Mouse (Mus musculus) bone marrow, adult 2 months (tissue): ENCODE measurements around the gene Ifrd2. TPM values are rescaled to one million over a fixed set of nuclear protein-coding genes. Genes with fewer than 3 reads are reported as not detected.
A peak's percentile ranks its signal among the peaks of the same experiment; 100 is the strongest.

Source experiments
- H3K27ac ChIP-seq: fragments of 200-500 bp; 2 replicates; pipeline ENCODE4 v1.5.1; 2012; ENCODE audit warnings: low read depth, mild to moderate bottlenecking, control low read depth, inconsistent platforms, low read length; ENCODE audit not compliant: control insufficient read depth, poor library complexity, insufficient read depth
- H3K4me1 ChIP-seq: fragments of 200-500 bp; 2 replicates; pipeline ENCODE4 v1.6.1; 2011; ENCODE audit warnings: low read length; ENCODE audit not compliant: control insufficient read depth, insufficient read depth
- H3K4me3 ChIP-seq: fragments of 200-500 bp; replicated peaks from 2 replicates; pipeline ENCODE3; 2011; ENCODE audit warnings: mild to moderate bottlenecking, low read depth, low read length, control low read depth; ENCODE audit not compliant: control insufficient read depth
- CTCF ChIP-seq: fragments of 200-500 bp; IDR thresholded peaks from 2 replicates; pipeline ENCODE4 v1.5.1; 2011; ENCODE audit warnings: low read length, control low read depth; ENCODE audit not compliant: control insufficient read depth, insufficient read depth
- POLR2A ChIP-seq: fragments of 200-500 bp; IDR thresholded peaks from 2 replicates; pipeline ENCODE4 v1.6.1; 2011; ENCODE audit warnings: low read depth, mild to moderate bottlenecking, control low read depth, low read length, borderline replicate concordance; ENCODE audit not compliant: control insufficient read depth
- WGBS: fragments of 180-500 bp; shearing (Covaris S2); methylation state at CpG from one replicate; pipeline ENCODE4 v1.1.7; 2018; 5-methylcytosine and 5-hydroxymethylcytosine counted together
- polyA plus RNA-seq: library from polyadenylated mRNA; stranded (reverse); fragments of >200 nt; gene quantifications from 2 replicates; pipeline ENCODE4 v1.2.4, GENCODE M21; 2011; ENCODE audit warnings: low replicate concordance; ENCODE audit not compliant: missing spikeins, insufficient read depth, insufficient read length

Gene Ifrd2
- polyA plus RNA-seq, 1 experiment, result 173 TPM

- TF ChIP-seq CTCF (no peak), POLR2A (no peak)
- no peak overlapping the region for H3K4me3 ChIP-seq
- H3K27ac ChIP-seq, result no peak overlapping the region
- H3K4me1 ChIP-seq, result peaks cover 13% of the 10 kb centered on the region; the same call in 1 of the 2 replicates
- WGBS, result 69% methylated on average over 5 of the region's 5 CpGs
Measured at GRCm38 (mm10) chr9:107547957-107548356, 39.5 kb upstream of the Ifrd2 start.

GRCm38 (mm10) chr9:107548820-107549219, 38.6 kb upstream of the Ifrd2 start:
- TF ChIP-seq POLR2A, result no peak
- no peak overlapping the region for H3K4me3 ChIP-seq
- peaks cover 13% of the 10 kb centered on the region; the same call in 1 of the 2 replicates for H3K4me1 ChIP-seq
- WGBS, result 89% methylated on average over 10 of the region's 10 CpGs
- no peak overlapping the region for H3K27ac ChIP-seq

- no peak overlapping the region for H3K27ac ChIP-seq
- 86% methylated on average over 20 of the region's 20 CpGs for WGBS
- TF ChIP-seq POLR2A, result no peak
- no peak for TF ChIP-seq CTCF
- H3K4me3 ChIP-seq, result no peak overlapping the region
- peaks cover 13% of the 10 kb centered on the region; the same call in 1 of the 2 replicates for H3K4me1 ChIP-seq
Measured at GRCm38 (mm10) chr9:107549297-107550074, 38.0 kb upstream of the Ifrd2 start.

- 60% methylated on average over 23 of the region's 23 CpGs for WGBS
- Histone ChIP-seq H3K4me3 (no peak overlapping the region), H3K4me1 (peaks cover 13% of the 10 kb centered on the region; the same call in 1 of the 2 replicates), H3K27ac (no peak overlapping the region; the same call in 1 of the 2 replicates)
- TF ChIP-seq CTCF (no peak), POLR2A (no peak)
Measured at GRCm38 (mm10) chr9:107550491-107551116, 36.8 kb upstream of the Ifrd2 start.

GRCm38 (mm10) chr9:107551117-107551889, 36.1 kb upstream of the Ifrd2 start, which contains the start of gene Rassf1:
Rassf1 (plus strand) TSS chr9:107551555.
- WGBS, result 2% methylated on average over 63 of the region's 63 CpGs
- TF ChIP-seq POLR2A (0 out of 2 replicates have a peak, but pooled peaks have one; percentile 31), CTCF (no peak)
- peaks cover 13% of the 10 kb centered on the region; the same call in 1 of the 2 replicates for H3K4me1 ChIP-seq
- H3K27ac ChIP-seq, result peak within 1 kb of the TSS; percentile 68
- H3K4me3 ChIP-seq, result peak within 1 kb of the TSS; percentile 57

GRCm38 (mm10) chr9:107551890-107552355, 35.5 kb upstream of the Ifrd2 start:
- TF ChIP-seq POLR2A, result no peak
- TF ChIP-seq CTCF, result no peak
- Histone ChIP-seq H3K27ac (no peak overlapping the region), H3K4me1 (peaks cover 13% of the 10 kb centered on the region), H3K4me3 (peak overlapping the region; percentile 57)
- 43% methylated on average over 8 of the region's 8 CpGs for WGBS

- whole genome bisulfite sequencing, result 75% methylated on average over 5 of the region's 5 CpGs
- no peak overlapping the region for H3K4me3 ChIP-seq
- no peak overlapping the region for H3K27ac ChIP-seq
- peaks cover 12% of the 10 kb centered on the region for H3K4me1 ChIP-seq
- TF ChIP-seq CTCF (no peak), POLR2A (no peak)
Measured at GRCm38 (mm10) chr9:107552690-107553393, 34.6 kb upstream of the Ifrd2 start.
